Mouse (Mus musculus) testis, postnatal 10 days (tissue): ENCODE results near the gene Napb.

Experiments
- DNase-seq: peaks from one replicate; pipeline ENCODE4 v3.0.0; 2021; ENCODE audit warnings: low spot score

Gene Napb

GRCm38 (mm10) chr2:148687971-148688370, 44.3 kb downstream of the Napb start:
- no peak for DNase-seq

- no peak for DNase-seq
These were observed 45.4 kb downstream of the Napb start for GRCm38 (mm10) chr2:148686862-148687261.

GRCm38 (mm10) chr2:148685709-148686108, 46.6 kb downstream of the Napb start:
- DNase-seq: no peak

GRCm38 (mm10) chr2:148684972-148685371, 47.3 kb downstream of the Napb start:
- no peak for DNase-seq

- no peak for DNase-seq
These were observed 49.2 kb downstream of the Napb start for GRCm38 (mm10) chr2:148683031-148683430.

GRCm38 (mm10) chr2:148681461-148681891, 50.8 kb downstream of the Napb start:
- peak; percentile 76 for DNase-seq

- peak; percentile 100 for DNase-seq
These were observed 51.4 kb downstream of the Napb start, which contains the start of gene Gzf1 for GRCm38 (mm10) chr2:148680775-148681291. TSS of gene Gzf1 (plus strand) at chr2:148681023.

GRCm38 (mm10) chr2:148679346-148679745, 52.9 kb downstream of the Napb start:
- DNase-seq: no peak

- DNase-seq: peak; percentile 86
These were observed 54.5 kb downstream of the Napb start for GRCm38 (mm10) chr2:148677801-148678200.

GRCm38 (mm10) chr2:148672199-148673096, 59.8 kb downstream of the Napb start, which contains the start of gene Nxt1:
TSS of gene Nxt1 (plus strand) at chr2:148672601.
- peak; percentile 99 for DNase-seq

- DNase-seq: no peak
These were observed 68.8 kb downstream of the Napb start for GRCm38 (mm10) chr2:148663458-148663857.

- peak; percentile 75 for DNase-seq
These were observed 77.3 kb downstream of the Napb start for GRCm38 (mm10) chr2:148654961-148655360.

- no peak for DNase-seq
These were observed 81.5 kb downstream of the Napb start for GRCm38 (mm10) chr2:148650587-148651357.

GRCm38 (mm10) chr2:148644421-148645000, 87.8 kb downstream of the Napb start:
- no peak for DNase-seq
